Mouse (Mus musculus) CH12.LX (cell line): Measurements from ENCODE around the gene Sema3g. TPM values are rescaled to one million over a fixed set of nuclear protein-coding genes. Genes with fewer than 3 reads are reported as not detected.

ENCODE experiments used
- DNase-seq: peaks from one replicate; pipeline ENCODE4 v3.0.0-alpha.2; 2013; ENCODE audit errors: extremely low read depth
- H3K27ac ChIP-seq: 2 replicates; pipeline ENCODE4 v1.5.1; 2012; ENCODE audit warnings: low read depth, mild to moderate bottlenecking, control low read depth, moderate library complexity; ENCODE audit not compliant: insufficient read depth
- H3K27me3 ChIP-seq: replicated peaks from 2 replicates; pipeline ENCODE3; 2012; ENCODE audit warnings: inconsistent platforms
- H3K36me3 ChIP-seq, 2 experiments: replicated peaks in 1 of 2; 2 replicates each; pipeline versions ENCODE3 to v1.6.1; 2012; ENCODE audit warnings: inconsistent platforms in 1 of 2, low read length in 1 of 2, mild to moderate bottlenecking in 1 of 2, mixed read lengths in 1 of 2, moderate library complexity in 1 of 2; ENCODE audit not compliant: control insufficient read depth in 1 of 2, insufficient read depth in 1 of 2
- H3K4me1 ChIP-seq, 2 experiments: 2 replicates each; pipeline ENCODE4 v1.6.1; 2012; ENCODE audit warnings: inconsistent platforms in 1 of 2, moderate library complexity in 1 of 2; ENCODE audit not compliant: insufficient read depth in 2 of 2, control insufficient read depth in 1 of 2
- H3K4me2 ChIP-seq: 2 replicates; pipeline ENCODE4 v1.6.1; 2012; ENCODE audit warnings: low read depth, mild to moderate bottlenecking, control low read depth; ENCODE audit not compliant: poor library complexity, insufficient read depth, severe bottlenecking
- H3K4me3 ChIP-seq, 3 experiments: fragments of 150-350 bp in 1 of 3; sonication (generic) in 1 of 3; replicated peaks in 1 of 3; 2 replicates each; pipeline versions ENCODE3 to v1.5.1; 2011 to 2012; ENCODE audit warnings: low read depth in 2 of 3, low read length in 2 of 3, mild to moderate bottlenecking in 2 of 3, moderate library complexity in 2 of 3, control low read depth in 1 of 3, improper control_type of control experiment in 1 of 3, inconsistent platforms in 1 of 3, mixed read lengths in 1 of 3; ENCODE audit not compliant: poor library complexity in 1 of 3
- H3K79me2 ChIP-seq: replicated peaks from 2 replicates; pipeline ENCODE4 v1.6.1; 2012; ENCODE audit warnings: mild to moderate bottlenecking, moderate library complexity; ENCODE audit not compliant: control insufficient read depth, poor library complexity, insufficient read depth, severe bottlenecking; ENCODE audit errors: extremely low read depth
- H3K9ac ChIP-seq: 2 replicates; pipeline ENCODE4 v1.6.1; 2012; ENCODE audit warnings: low read depth, mild to moderate bottlenecking, control low read depth, moderate library complexity; ENCODE audit not compliant: insufficient read depth
- H3K9me3 ChIP-seq: replicated peaks from 2 replicates; pipeline ENCODE3; 2012; ENCODE audit warnings: low read length, inconsistent platforms, mixed read lengths
- CHD2 ChIP-seq: IDR thresholded peaks from 2 replicates; pipeline ENCODE4 v1.6.1; 2011; ENCODE audit warnings: low read length, improper control_type of control experiment
- ETS1 ChIP-seq: conservative IDR thresholded peaks from 2 replicates; pipeline ENCODE4 v1.6.1; 2012; ENCODE audit warnings: low read depth, mild to moderate bottlenecking, inconsistent platforms, low read length, improper control_type of control experiment, moderate library complexity
- GABPA ChIP-seq: IDR thresholded peaks from 2 replicates; pipeline ENCODE4 v1.6.1; 2012; ENCODE audit warnings: low read depth, low read length, improper control_type of control experiment, inconsistent platforms; ENCODE audit not compliant: insufficient replicate concordance
- IRF4 ChIP-seq: IDR thresholded peaks from 2 replicates; pipeline ENCODE4 v1.6.1; 2014; ENCODE audit warnings: low read depth, mild to moderate bottlenecking, inconsistent platforms, low read length, improper control_type of control experiment
- JUN ChIP-seq: IDR thresholded peaks from 2 replicates; pipeline ENCODE4 v1.6.1; 2011; ENCODE audit warnings: low read depth, mild to moderate bottlenecking, low read length, improper control_type of control experiment, moderate library complexity; ENCODE audit not compliant: insufficient read depth
- JUND ChIP-seq: conservative IDR thresholded peaks from 2 replicates; pipeline ENCODE4 v1.6.1; 2011; ENCODE audit warnings: low read depth, low read length, improper control_type of control experiment
- MAFK ChIP-seq: IDR thresholded peaks from 2 replicates; pipeline ENCODE4 v1.6.1; 2011; ENCODE audit warnings: low read length, improper control_type of control experiment; ENCODE audit not compliant: insufficient replicate concordance
- MAZ ChIP-seq: IDR thresholded peaks from 2 replicates; pipeline ENCODE4 v1.6.1; 2012; ENCODE audit warnings: low read depth, mild to moderate bottlenecking, inconsistent platforms, low read length, improper control_type of control experiment, moderate library complexity
- MEF2A ChIP-seq: IDR thresholded peaks from 2 replicates; pipeline ENCODE4 v1.6.1; 2014; ENCODE audit warnings: low read depth, mild to moderate bottlenecking, inconsistent platforms, low read length, improper control_type of control experiment, borderline replicate concordance
- MXI1 ChIP-seq: IDR thresholded peaks from 2 replicates; pipeline ENCODE4 v1.6.1; 2011; ENCODE audit warnings: mild to moderate bottlenecking, low read depth, low read length, improper control_type of control experiment
- NELFE ChIP-seq: IDR thresholded peaks from 2 replicates; pipeline ENCODE4 v1.6.1; 2011; ENCODE audit warnings: low read depth, low read length, improper control_type of control experiment
- NRF1 ChIP-seq: IDR thresholded peaks from 2 replicates; pipeline ENCODE4 v1.6.1; 2014; ENCODE audit warnings: low read depth, mild to moderate bottlenecking, inconsistent platforms, low read length, improper control_type of control experiment, moderate library complexity
- POLR2AphosphoS2 ChIP-seq: IDR thresholded peaks from 2 replicates; pipeline ENCODE4 v1.6.1; 2011; ENCODE audit warnings: low read depth, low read length, improper control_type of control experiment
- SIN3A ChIP-seq: IDR thresholded peaks from 2 replicates; pipeline ENCODE4 v1.6.1; 2012; ENCODE audit warnings: low read length, improper control_type of control experiment, inconsistent platforms
- SMC3 ChIP-seq: IDR thresholded peaks from 2 replicates; pipeline ENCODE4 v1.6.1; 2011; ENCODE audit warnings: low read depth, low read length, improper control_type of control experiment
- TBP ChIP-seq: conservative IDR thresholded peaks from 2 replicates; pipeline ENCODE4 v1.6.1; 2011; ENCODE audit warnings: low read depth, low read length, improper control_type of control experiment
- USF1 ChIP-seq: IDR thresholded peaks from 2 replicates; pipeline ENCODE4 v1.6.1; 2014; ENCODE audit warnings: low read depth, mild to moderate bottlenecking, inconsistent platforms, low read length, improper control_type of control experiment
- ZKSCAN1 ChIP-seq: IDR thresholded peaks from 2 replicates; pipeline ENCODE4 v1.6.1; 2012; ENCODE audit warnings: low read depth, inconsistent platforms, low read length, improper control_type of control experiment, borderline replicate concordance
- ZMIZ1 ChIP-seq: IDR thresholded peaks from 2 replicates; pipeline ENCODE4 v1.6.1; 2012; ENCODE audit warnings: low read depth, mild to moderate bottlenecking, inconsistent platforms, low read length, improper control_type of control experiment
- ZNF384 ChIP-seq: IDR thresholded peaks from 2 replicates; pipeline ENCODE4 v1.6.1; 2012; ENCODE audit warnings: low read depth, low read length, improper control_type of control experiment, inconsistent platforms
- dilution Hi-C: fragments of 300-500 bp; cut with MboI; formaldehyde crosslinking; loops from 2 replicates; pipeline ENCODE4 v1.14.3; 2020; ENCODE audit warnings: low sequenced_read_pairs; ENCODE audit not compliant: extremely low pct_unique_long_range_greater_than_20kb, extremely low pct_ligation_motif_present
- in situ Hi-C: fragments of 300-500 bp; cut with MboI; formaldehyde crosslinking; loops from 3 replicates; pipeline ENCODE4 v1.14.3; 2019; ENCODE audit warnings: low sequenced_read_pairs, low pct_ligation_motif_present, low pct_unique_long_range_greater_than_20kb, mixed read lengths
- polyA plus RNA-seq: library from polyadenylated mRNA; unstranded; fragments of >175 nt; gene quantifications from 2 replicates; pipeline ENCODE4 v1.2.1, GENCODE M21; 2012; ENCODE audit warnings: low read depth; ENCODE audit not compliant: insufficient read length
- total RNA-seq, 2 experiments: library from RNA; depleted of rRNA; stranded (reverse); fragments of 300-350 nt in 1 of 2; fragments of >200 nt in 1 of 2; gene quantifications; 2 replicates each; pipeline ENCODE4 v1.2.3; 2012 to 2014

Sema3g gene
- total and polyA plus RNA-seq, 3 experiments: 0.36 to 1.1 (median 0.94) TPM

- no peak overlapping the region for H3K4me2 ChIP-seq
- no peak for TF ChIP-seq JUN
- TF ChIP-seq JUND: no peak
- H3K79me2 ChIP-seq: no peaks in the 10 kb centered on the region
- H3K27me3 ChIP-seq: no peaks in the 10 kb centered on the region
- no peak for DNase-seq
- in situ Hi-C loops: no loop called here
- H3K4me1 ChIP-seq: peaks cover 7 to 24% of the 10 kb centered on the region in 2 experiments; a peak in 3 of 4 replicates
- H3K36me3 ChIP-seq: peaks cover 59 to 64% of the 10 kb centered on the region in 2 experiments
- H3K27ac ChIP-seq: no peak overlapping the region
- no peaks in the 10 kb centered on the region for H3K9me3 ChIP-seq
- dilution Hi-C loops: no loop called here
- H3K9ac ChIP-seq: no peak overlapping the region
- H3K4me3 ChIP-seq: no peak overlapping the region
These were observed 46.3 kb upstream of the Sema3g start for GRCm38 (mm10) chr14:31171386-31171785.

GRCm38 (mm10) chr14:31171821-31172220 lies 45.8 kb upstream of the Sema3g start:
- Histone ChIP-seq H3K4me2 (no peak overlapping the region), H3K79me2 (no peaks in the 10 kb centered on the region), H3K36me3 (peaks cover 64 to 68% of the 10 kb centered on the region in 2 experiments), H3K4me1 (peaks cover 6 to 21% of the 10 kb centered on the region in 2 experiments; a peak in 2 of 4 replicates), H3K27me3 (no peaks in the 10 kb centered on the region), H3K27ac (no peak overlapping the region), H3K4me3 (no peak overlapping the region), H3K9ac (no peak overlapping the region), H3K9me3 (no peaks in the 10 kb centered on the region)
- DNase-seq: no peak
- no peak for TF ChIP-seq GABPA
- TF ChIP-seq MAFK: no peak
- no peak for TF ChIP-seq SMC3
- no peak for TF ChIP-seq ETS1
- TF ChIP-seq ZMIZ1: no peak
- TF ChIP-seq JUND: no peak
- no peak for TF ChIP-seq ZKSCAN1
- no peak for TF ChIP-seq SIN3A
- TF ChIP-seq POLR2AphosphoS2: no peak
- no peak for TF ChIP-seq USF1
- no peak for TF ChIP-seq MXI1
- TF ChIP-seq IRF4: no peak
- no peak for TF ChIP-seq NELFE
- TF ChIP-seq CHD2: no peak
- TF ChIP-seq TBP: no peak
- TF ChIP-seq MEF2A: no peak
- no peak for TF ChIP-seq ZNF384
- no peak for TF ChIP-seq NRF1
- TF ChIP-seq MAZ: no peak
- in situ Hi-C loops (no loop called here), dilution Hi-C loops (no loop called here)
